Mouse (Mus musculus) kidney, adult 10 weeks (tissue): ENCODE results near the gene Elmod3. TPM values are rescaled to one million over a fixed set of nuclear protein-coding genes. Genes with fewer than 3 reads are reported as not detected.

Experiments used
- polyA plus RNA-seq: library from polyadenylated mRNA; stranded (reverse); fragments of 350-450 nt; fragmentation: Illumina TruSeq; extraction: RNeasy Lipid Tissue Mini Kit (QIAGEN cat#74804); gene quantifications from one replicate; pipeline ENCODE4 v1.2.3, GENCODE M21; 2014; ENCODE audit warnings: low read depth, low replicate concordance

Elmod3 gene
- 10.3 TPM for polyA plus RNA-seq

DNA sequence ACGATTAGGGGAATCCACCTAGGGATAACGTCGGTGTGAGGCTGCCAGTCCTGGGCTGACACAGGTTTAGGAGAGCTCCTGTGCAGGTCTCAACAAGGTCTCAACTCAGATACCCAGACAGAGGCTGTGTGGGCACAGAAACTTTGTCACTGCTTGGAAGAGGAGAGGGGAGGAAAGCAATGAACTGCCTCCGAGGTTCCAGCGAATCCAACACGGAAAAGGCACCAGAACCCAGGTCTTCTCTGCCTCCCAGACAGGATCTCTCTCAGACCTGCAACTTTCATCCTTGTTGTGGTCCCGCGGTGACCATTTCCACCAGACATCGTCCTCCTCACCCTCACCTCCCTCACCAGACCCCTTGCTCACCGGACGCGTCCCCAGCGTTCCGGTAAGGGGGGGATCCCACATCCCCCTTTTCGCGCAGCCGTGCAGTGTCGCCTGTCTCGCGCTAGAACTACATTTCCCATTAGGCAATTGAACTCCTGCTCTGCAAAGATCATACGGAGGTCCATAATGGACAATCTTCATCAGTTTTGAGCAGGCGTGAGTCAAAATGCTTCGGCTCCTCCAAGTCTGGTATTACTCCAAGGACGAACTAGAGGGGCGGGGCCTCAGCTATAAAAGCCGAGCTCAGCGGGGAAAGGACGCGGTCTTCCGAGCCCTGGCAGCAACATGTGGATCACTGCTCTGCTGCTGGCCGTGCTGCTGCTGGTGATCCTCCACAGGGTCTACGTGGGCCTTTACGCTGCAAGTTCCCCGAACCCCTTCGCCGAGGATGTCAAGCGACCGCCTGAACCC lies at the start of gene Elmod3, which contains the start of gene Retsat:
Gene Elmod3 (minus strand): TSS at position 458 of the 798 bp plus-strand sequence.
Gene Retsat (plus strand): TSS at position 520 of the 798 bp plus-strand sequence.

DNA sequence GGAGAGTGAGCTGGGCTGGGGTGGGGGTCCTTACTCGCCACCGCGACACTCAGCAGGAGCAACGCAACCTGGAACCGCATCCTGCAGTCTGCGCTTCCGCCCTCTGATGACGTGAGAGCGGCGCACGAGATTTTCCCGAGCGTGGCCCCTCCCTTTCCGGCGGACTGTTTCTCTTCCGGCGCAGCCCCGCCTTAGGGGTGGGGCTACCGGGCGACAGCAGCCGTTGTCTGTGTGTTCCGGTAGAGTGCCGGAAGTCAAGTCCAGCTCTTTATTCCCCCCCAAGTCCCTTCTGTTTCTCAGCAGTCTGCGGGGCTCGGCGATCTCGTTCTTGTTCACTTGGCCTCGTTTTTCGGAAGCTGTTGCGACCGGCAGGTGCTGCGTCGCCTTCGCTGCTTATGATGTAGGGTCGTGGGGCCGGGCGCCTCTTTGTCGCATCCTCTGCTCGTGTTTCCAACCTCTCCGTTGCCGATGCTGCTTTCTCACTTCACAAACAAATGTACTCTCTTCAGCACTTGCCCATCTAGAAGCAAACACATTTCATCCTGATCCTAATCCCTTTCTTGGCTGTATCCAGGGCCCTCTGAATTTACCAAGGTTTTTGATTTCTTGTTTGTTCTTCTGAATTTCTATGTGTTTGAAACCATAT lies 18.6 kb upstream of the Elmod3 start, which contains the start of gene Tgoln1:
Gene Tgoln1 (minus strand): TSS at position 358 of the 646 bp plus-strand sequence.

DNA sequence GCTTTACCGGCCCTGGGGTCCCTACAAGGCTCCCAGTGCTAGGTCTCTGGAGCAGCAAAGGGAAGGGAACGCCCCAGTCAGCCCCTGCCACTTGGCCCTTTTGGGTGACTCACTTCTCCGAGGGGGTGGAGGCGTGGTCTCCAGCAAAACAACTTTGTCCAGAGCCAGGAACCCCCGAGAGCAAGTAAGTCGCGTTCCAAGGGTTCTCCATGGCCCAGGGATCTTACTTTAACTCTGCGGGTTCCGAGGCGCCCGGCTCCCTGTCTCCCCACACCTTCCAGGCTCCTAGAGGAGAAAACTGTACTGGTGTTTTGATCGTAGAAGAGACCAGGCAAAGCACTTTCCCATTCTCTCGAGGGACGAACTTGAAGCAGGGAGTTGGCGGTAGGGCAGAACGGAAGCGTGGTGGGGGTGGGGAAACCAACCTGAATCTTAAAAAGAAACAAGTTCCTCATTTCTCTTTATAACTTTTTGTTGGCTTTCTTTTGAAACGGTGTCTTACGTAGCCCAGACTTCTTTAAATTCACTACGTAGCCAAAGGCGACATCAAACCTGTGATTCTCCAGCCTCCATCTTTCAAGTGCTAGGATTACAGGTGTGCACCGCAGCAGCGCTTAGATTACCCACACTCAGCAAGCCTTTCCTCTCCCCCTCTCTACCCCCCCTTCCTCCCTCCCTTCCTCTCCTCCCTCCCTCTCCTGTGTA lies 53.8 kb downstream of the Elmod3 start, which contains the start of gene Capg:
Gene Capg (plus strand): TSS at position 109 of the 705 bp plus-strand sequence.

DNA sequence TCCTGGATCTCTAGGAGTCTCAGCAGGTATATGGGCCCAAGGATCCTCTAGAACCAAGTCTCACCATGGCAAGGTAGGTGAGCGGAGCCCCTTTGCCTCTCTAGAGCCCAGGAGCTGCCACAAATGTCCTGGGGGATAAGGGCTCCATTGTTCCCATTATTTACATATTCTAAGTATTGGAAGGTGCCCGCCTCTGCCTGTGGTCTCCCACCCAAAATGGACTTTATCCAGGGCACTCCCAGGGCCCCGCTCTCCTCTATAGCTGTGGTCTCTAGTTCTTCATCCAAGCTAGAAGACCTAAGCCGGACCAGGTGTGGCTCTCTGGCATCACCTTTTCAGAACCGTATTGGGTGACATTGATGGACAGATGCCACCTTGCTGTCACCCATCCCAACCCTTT lies 76.6 kb downstream of the Elmod3 start, which contains the start of gene Sh2d6:
Gene Sh2d6 (minus strand): TSS at position 101 of the 400 bp plus-strand sequence.

Other genes starting within 250 kb of the Elmod3 start
- 2.9 TPM for gene Tmem150a, start 243.0 kb downstream of the Elmod3 start, polyA plus RNA-seq
- gene Rnf181, start 231.5 kb downstream of the Elmod3 start, polyA plus RNA-seq = 376 TPM
- 0.53 TPM for gene Vamp5, start 217.9 kb downstream of the Elmod3 start, polyA plus RNA-seq
- 120 TPM for gene Vamp8, start 207.7 kb downstream of the Elmod3 start, polyA plus RNA-seq
- gene Ggcx, start 184.1 kb downstream of the Elmod3 start, polyA plus RNA-seq = 15.2 TPM
- gene Mat2a, start 158.9 kb downstream of the Elmod3 start, polyA plus RNA-seq = 592 TPM
- gene Sh2d6, start 76.7 kb downstream of the Elmod3 start, polyA plus RNA-seq = not detected
- gene Capg, start 54.0 kb downstream of the Elmod3 start, polyA plus RNA-seq = 1.1 TPM
- 55.2 TPM for gene Retsat, start 62 bp upstream of the Elmod3 start, polyA plus RNA-seq
- gene Tgoln1, start 18.6 kb upstream of the Elmod3 start, polyA plus RNA-seq = 515 TPM
- gene Tcf7l1, start 190.8 kb upstream of the Elmod3 start, polyA plus RNA-seq = 1.2 TPM